In the genomic region with DNA sequence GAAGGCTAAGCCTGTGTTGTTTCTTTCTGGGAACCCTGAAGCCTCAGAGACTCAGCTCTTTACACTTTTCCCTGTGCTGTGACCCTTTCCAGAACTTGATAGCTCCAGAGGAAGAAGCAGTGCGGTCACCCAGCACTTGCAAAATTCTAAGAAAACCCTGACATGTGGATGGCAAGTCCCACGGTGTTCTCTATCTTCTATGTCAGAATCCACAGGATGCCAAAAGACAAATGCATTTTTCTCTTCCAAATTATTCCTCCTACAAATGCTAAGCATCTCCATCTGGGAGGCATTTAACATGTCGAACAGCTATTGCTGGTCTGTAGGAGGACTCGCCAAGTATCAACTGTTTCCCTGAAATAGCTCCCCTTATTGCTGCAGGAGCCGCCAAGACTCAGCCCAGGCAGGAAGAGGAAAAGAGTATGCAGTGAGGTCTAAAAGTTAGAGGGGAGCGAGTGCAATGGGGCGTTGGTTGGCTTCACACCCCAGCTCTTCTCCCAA, we compare ENCODE assay signal across 16 mouse cellular contexts.
DNase-seq lines count a peak whose midpoint lies in the region; ATAC-seq and TF ChIP-seq lines count a peak whose summit lies in the region.
"Had no signal": no experiment of that assay in that cellular context is flagged by ENCODE, and none has a peak within 500 bp of the region (broad histone marks: within the 10 kb centered on the region; RNA-seq: fewer than 3 reads in every experiment).

No protein-coding gene starts in this region.

- no peak for TF ChIP-seq POLR2A in kidney, adult 2 months (IDR thresholded peaks at IDR 0.05; ENCODE audit: low read depth, low read length)

- no peak overlapping the region for H3K4me2 ChIP-seq in lung, postnatal 0 days (replicated peaks; ENCODE audit: low read depth, low read length)
- H3K4me2 ChIP-seq: liver, embryonic 11.5 days; midbrain, embryonic 13.5 days had no signal

- peak; percentile 87 for ATAC-seq in frontal cortex, adult (ENCODE audit: low TSS enrichment)
- ATAC-seq in lung, postnatal 0 days, result no peak
- ATAC-seq: intestine, embryonic 16.5 days; midbrain, embryonic 13.5 days had no signal

- no peaks in the 10 kb centered on the region for H3K27me3 ChIP-seq in kidney, adult 2 months (replicated peaks; ENCODE audit: control insufficient read depth, insufficient read depth, low read length)
- no peaks in the 10 kb centered on the region for H3K27me3 ChIP-seq in lung, postnatal 0 days (replicated peaks; ENCODE audit: insufficient read depth, low read length)
- H3K27me3 ChIP-seq in hindbrain, embryonic 10.5 days (ENCODE audit: insufficient read depth, poor library complexity, severe bottlenecking), result no peaks in the 10 kb centered on the region
- H3K27me3 ChIP-seq: midbrain, embryonic 13.5 days had no signal

- no peaks in the 10 kb centered on the region for H3K9me3 ChIP-seq in lung, postnatal 0 days (ENCODE audit: low read length)
- no peaks in the 10 kb centered on the region for H3K9me3 ChIP-seq in hindbrain, embryonic 10.5 days
- H3K9me3 ChIP-seq: heart, embryonic 10.5 days; midbrain, embryonic 13.5 days had no signal

- H3K4me1 ChIP-seq in kidney, adult 2 months (ENCODE audit: control insufficient read depth, insufficient read depth, low read length), result no peaks in the 10 kb centered on the region
- H3K4me1 ChIP-seq in lung, postnatal 0 days (ENCODE audit: insufficient read depth, low read depth, low read length), result no peaks in the 10 kb centered on the region
- no peaks in the 10 kb centered on the region for H3K4me1 ChIP-seq in hindbrain, embryonic 10.5 days (replicated peaks)
- H3K4me1 ChIP-seq: heart, embryonic 10.5 days; midbrain, embryonic 13.5 days had no signal

- no peak overlapping the region for H3K9ac ChIP-seq in lung, postnatal 0 days (replicated peaks; ENCODE audit: low read depth)
- H3K9ac ChIP-seq: midbrain, embryonic 13.5 days had no signal

- no peaks in the 10 kb centered on the region for H3K36me3 ChIP-seq in kidney, adult 2 months (ENCODE audit: control insufficient read depth, insufficient read depth, low read length)
- no peaks in the 10 kb centered on the region for H3K36me3 ChIP-seq in lung, postnatal 0 days (ENCODE audit: insufficient read depth, low read length)
- H3K36me3 ChIP-seq in hindbrain, embryonic 10.5 days, result no peaks in the 10 kb centered on the region
- H3K36me3 ChIP-seq: heart, embryonic 10.5 days; midbrain, embryonic 13.5 days had no signal

- intact Hi-C loops in left cerebral cortex, adult 2 months (cut with DNase I), result loop anchor here (1.0 to 10.0 kb wide), 9 partner anchors 68 to 811 kb away; a partner anchor contains a TSS

- peak overlapping the region; percentile 82 for H3K27ac ChIP-seq in left cerebral cortex, adult 2 months
- H3K27ac ChIP-seq in kidney, adult 2 months (ENCODE audit: insufficient read depth, low read depth, low read length), result no peak overlapping the region
- H3K27ac ChIP-seq in lung, postnatal 0 days (ENCODE audit: low read length), result no peak overlapping the region
- H3K27ac ChIP-seq in hindbrain, embryonic 10.5 days, result no peak overlapping the region
- H3K27ac ChIP-seq: heart, embryonic 10.5 days; midbrain, embryonic 13.5 days had no signal

- WGBS in kidney, adult 2 months, result 56% methylated on average over 7 of the region's 7 CpGs
- 82% methylated on average over 7 of the region's 7 CpGs for WGBS in lung, postnatal 0 days
- 90% methylated on average over 7 of the region's 7 CpGs for WGBS in hindbrain, embryonic 10.5 days

- no peak for TF ChIP-seq CTCF in left cerebral cortex, adult 2 months (IDR thresholded peaks at IDR 0.05)
- TF ChIP-seq CTCF in kidney, adult 2 months (conservative IDR thresholded peaks at IDR 0.05; ENCODE audit: insufficient read depth, insufficient read length, low read depth, low read length), result no peak
- TF ChIP-seq CTCF in lung, postnatal 0 days (IDR thresholded peaks at IDR 0.05), result no peak

- DNase-seq in layer of hippocampus, adult 11-12 months (ENCODE audit: low spot score), result peak; percentile 65
- DNase-seq in left cerebral cortex, adult 2 months (ENCODE audit: extremely low spot score in 1 of 2, low spot score in 2 of 2), result peak; percentile 43 to 44
- peak; percentile 66 to 82 for DNase-seq in right cerebral cortex, postnatal 36 days (ENCODE audit: low spot score in 2 of 2)
- DNase-seq in kidney, adult 2 months, result no peak
- DNase-seq in lung, postnatal 0 days (ENCODE audit: low spot score), result no peak
- no peak for DNase-seq in hindbrain, embryonic 10.5 days (ENCODE audit: low spot score)
- DNase-seq: cerebellum, postnatal 14 days; heart, postnatal 4 days; kidney, postnatal 4 days; lung, postnatal 14 days; thymus, postnatal 14 days had no signal

- TF ChIP-seq EP300 in lung, postnatal 0 days (IDR thresholded peaks at IDR 0.05), result no peak

- no peak overlapping the region for H3K4me3 ChIP-seq in left cerebral cortex, adult 2 months
- H3K4me3 ChIP-seq in kidney, adult 2 months (ENCODE audit: insufficient read depth, low read depth, low read length), result no peak overlapping the region
- no peak overlapping the region for H3K4me3 ChIP-seq in lung, postnatal 0 days (ENCODE audit: low read depth, low read length)
- H3K4me3 ChIP-seq in hindbrain, embryonic 10.5 days, result no peak overlapping the region
- H3K4me3 ChIP-seq: heart, embryonic 10.5 days; midbrain, embryonic 13.5 days had no signal

Comparison
In these comparisons a context has a peak if more than half of its experiments do, and no peak if none do; other contexts are left out.
1. DNase-seq: peak in layer of hippocampus, adult 11-12 months (single experiment), left cerebral cortex, adult 2 months (2 of 2) and right cerebral cortex, postnatal 36 days (2 of 2); none in kidney, adult 2 months (single experiment), lung, postnatal 0 days (single experiment) and hindbrain, embryonic 10.5 days (single experiment).